Mouse (Mus musculus) kidney, postnatal 0 days (tissue): ENCODE results near the gene Thada. TPM values are rescaled to one million over a fixed set of nuclear protein-coding genes. Genes with fewer than 3 reads are reported as not detected.

Experiments used
- ATAC-seq: fragments of 200-750 bp; cut with Nextera tagmentation; replicated peaks from 2 replicates; pipeline ENCODE4 v1.8.0; 2017; ENCODE audit warnings: low read depth, moderate number of reproducible peaks, moderate TSS enrichment, moderate library complexity; ENCODE audit not compliant: low FRiP score
- DNase-seq: peaks from one replicate; pipeline ENCODE4 v3.0.0-alpha.2; 2016; ENCODE audit warnings: low spot score
- H3K27ac ChIP-seq: fragments of 300-500 bp; sonication (generic); 2 replicates; pipeline ENCODE4 v1.5.1; 2014; ENCODE audit warnings: mild to moderate bottlenecking
- H3K27me3 ChIP-seq: fragments of 300-500 bp; sonication (generic); 2 replicates; pipeline ENCODE4 v1.6.1; 2014; ENCODE audit warnings: low read length, mixed read lengths; ENCODE audit not compliant: insufficient read depth
- H3K36me3 ChIP-seq: fragments of 300-500 bp; sonication (generic); 2 replicates; pipeline ENCODE4 v1.6.1; 2014; ENCODE audit warnings: low read length, mixed read lengths; ENCODE audit not compliant: insufficient read depth
- H3K4me1 ChIP-seq: fragments of 300-500 bp; sonication (generic); replicated peaks from 2 replicates; pipeline ENCODE4 v1.6.1; 2014; ENCODE audit warnings: antibody characterized with exemption, low read length, mixed read lengths; ENCODE audit not compliant: insufficient read depth
- H3K4me2 ChIP-seq: fragments of 300-500 bp; sonication (generic); 2 replicates; pipeline ENCODE4 v1.6.1; 2014; ENCODE audit warnings: mild to moderate bottlenecking, low read length, moderate library complexity, mixed read lengths
- H3K4me3 ChIP-seq: fragments of 300-500 bp; sonication (generic); replicated peaks from 2 replicates; pipeline ENCODE4 v1.5.1; 2014; ENCODE audit warnings: low read depth, low read length
- H3K9ac ChIP-seq: fragments of 300-500 bp; sonication (generic); 2 replicates; pipeline ENCODE4 v1.6.1; 2014; ENCODE audit warnings: low read depth, low read length
- H3K9me3 ChIP-seq: fragments of 300-500 bp; sonication (generic); replicated peaks from 2 replicates; pipeline ENCODE4 v1.6.1; 2016; ENCODE audit warnings: low read length, inconsistent platforms, mixed read lengths
- CTCF ChIP-seq: IDR thresholded peaks from 2 replicates; pipeline ENCODE4 v1.5.1; 2016; ENCODE audit warnings: antibody characterized with exemption, low read depth, mild to moderate bottlenecking, moderate library complexity
- WGBS: fragments of 180-500 bp; shearing (Covaris S2); extraction: QIAGEN DNeasy Blood & Tissue Kit; methylation state at CpG from one replicate; pipeline ENCODE4 v1.1.7; 2014; 5-methylcytosine and 5-hydroxymethylcytosine counted together
- polyA plus RNA-seq: library from polyadenylated mRNA; unstranded; fragments of >200 nt; fragmentation: Nextera tagmentation; extraction: Ambion mirVana; gene quantifications from 2 replicates; pipeline ENCODE4 v1.2.1, GENCODE M21; 2015

Gene Thada
- polyA plus RNA-seq = 3.4 and 4.1 TPM in 2 replicates

GRCm38 (mm10) chr17:84465753-84466608, at the start of gene Thada:
Thada (minus strand) TSS chr17:84466205.
- DNase-seq (peak; percentile 98), ATAC-seq (peak; percentile 94)
- Histone ChIP-seq H3K36me3 (no peaks in the 10 kb centered on the region), H3K9me3 (no peaks in the 10 kb centered on the region), H3K27ac (peak within 1 kb of the TSS; percentile 61), H3K9ac (peak within 1 kb of the TSS; percentile 63), H3K4me3 (peak within 1 kb of the TSS; percentile 54), H3K4me2 (peak within 1 kb of the TSS; percentile 63), H3K27me3 (no peaks in the 10 kb centered on the region), H3K4me1 (no peaks in the 10 kb centered on the region)
- peak; percentile 38; the same call in 1 of the 2 replicates for TF ChIP-seq CTCF
- under 1% methylated on average over 67 of the region's 67 CpGs for WGBS

GRCm38 (mm10) chr17:84512516-84513085, 46.6 kb upstream of the Thada start:
- peak overlapping the region; percentile 81 for H3K27ac ChIP-seq
- peak overlapping the region; percentile 72 for H3K4me3 ChIP-seq
- 23% methylated on average over 4 of the region's 4 CpGs for WGBS
- peak overlapping the region; percentile 88 for H3K9ac ChIP-seq
- no peaks in the 10 kb centered on the region for H3K27me3 ChIP-seq
- peak; percentile 24; the same call in 1 of the 2 replicates for TF ChIP-seq CTCF
- H3K4me1 ChIP-seq = 0 out of 2 replicates have a peak, but pooled peaks cover 4% of the 10 kb centered on the region
- peak overlapping the region; percentile 90 for H3K4me2 ChIP-seq
- DNase-seq (peak; percentile 64), ATAC-seq (no peak; the same call in 1 of the 2 replicates)
- no peaks in the 10 kb centered on the region for H3K9me3 ChIP-seq
- H3K36me3 ChIP-seq = no peaks in the 10 kb centered on the region

GRCm38 (mm10) chr17:84511682-84512515, 45.9 kb upstream of the Thada start, which contains the start of gene Plekhh2:
Plekhh2 (plus strand) TSS chr17:84511895.
- ATAC-seq = peak; percentile 88
- H3K4me3 ChIP-seq = peak within 1 kb of the TSS; percentile 72
- peak; percentile 47 for TF ChIP-seq CTCF
- peak; percentile 90 for DNase-seq
- H3K9ac ChIP-seq = peak within 1 kb of the TSS; percentile 88
- 0 out of 2 replicates have a peak, but pooled peaks cover 4% of the 10 kb centered on the region for H3K4me1 ChIP-seq
- no peaks in the 10 kb centered on the region for H3K27me3 ChIP-seq
- under 1% methylated on average over 79 of the region's 79 CpGs for WGBS
- H3K9me3 ChIP-seq = no peaks in the 10 kb centered on the region
- H3K27ac ChIP-seq = peak within 1 kb of the TSS; percentile 81
- H3K4me2 ChIP-seq = peak within 1 kb of the TSS; percentile 90
- no peaks in the 10 kb centered on the region for H3K36me3 ChIP-seq

- 27% methylated on average over 11 of the region's 11 CpGs for WGBS
- 0 out of 2 replicates have a peak overlapping the region, but pooled peaks have one; percentile 0 for H3K9ac ChIP-seq
- peak overlapping the region; percentile 72 for H3K4me3 ChIP-seq
- peak; percentile 48 for DNase-seq
- H3K4me2 ChIP-seq = peak overlapping the region; percentile 90
- 0 out of 2 replicates have a peak, but pooled peaks cover 4% of the 10 kb centered on the region for H3K4me1 ChIP-seq
- TF ChIP-seq CTCF = no peak
- no peak for ATAC-seq
- H3K36me3 ChIP-seq = no peaks in the 10 kb centered on the region
- no peaks in the 10 kb centered on the region for H3K27me3 ChIP-seq
- H3K27ac ChIP-seq = peak overlapping the region; percentile 81
- H3K9me3 ChIP-seq = no peaks in the 10 kb centered on the region
Observed at GRCm38 (mm10) chr17:84510961-84511639, 45.1 kb upstream of the Thada start.

- 0 out of 2 replicates have a peak, but pooled peaks cover 4% of the 10 kb centered on the region for H3K4me1 ChIP-seq
- no peak overlapping the region for H3K9ac ChIP-seq
- ATAC-seq = 0 out of 2 replicates have a peak, but pooled peaks have one; percentile 15
- H3K4me2 ChIP-seq = 0 out of 2 replicates have a peak overlapping the region, but pooled peaks have one; percentile 3
- TF ChIP-seq CTCF = no peak
- H3K27ac ChIP-seq = peak overlapping the region; percentile 81
- WGBS = 26% methylated on average over 5 of the region's 5 CpGs
- peak; percentile 92 for DNase-seq
- H3K27me3 ChIP-seq = no peaks in the 10 kb centered on the region
- no peak overlapping the region for H3K4me3 ChIP-seq
- H3K36me3 ChIP-seq = no peaks in the 10 kb centered on the region
- no peaks in the 10 kb centered on the region for H3K9me3 ChIP-seq
Observed at GRCm38 (mm10) chr17:84510355-84510754, 44.4 kb upstream of the Thada start.
